Comparison of ENCODE assay signal across 27 mouse cellular contexts in the genomic region with DNA sequence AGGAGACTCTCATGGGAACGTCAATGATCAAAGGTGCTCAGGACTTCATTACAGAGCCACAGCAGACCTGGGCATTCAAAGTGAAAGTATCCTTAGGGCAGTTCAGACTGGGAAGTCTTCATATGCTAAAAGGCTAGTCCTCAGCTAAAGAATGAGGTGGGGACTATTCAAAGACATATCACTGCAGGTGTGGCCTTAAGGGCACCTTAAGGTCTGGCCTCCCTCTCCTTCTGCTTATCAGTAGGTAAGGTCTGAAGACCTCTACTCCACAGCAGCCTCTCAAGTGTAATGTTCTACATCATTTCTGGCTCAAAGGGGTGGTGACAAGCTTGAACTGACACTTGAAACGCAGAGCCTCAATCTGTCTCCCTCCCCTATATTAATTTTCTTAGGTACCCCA.
A peak's percentile ranks its signal among the peaks of the same experiment; 100 is the strongest.
DNase-seq lines count a peak whose midpoint lies in the region; ATAC-seq and TF ChIP-seq lines count a peak whose summit lies in the region.
"Had no signal": no experiment of that assay in that cellular context is flagged by ENCODE, and none has a peak within 500 bp of the region (broad histone marks: within the 10 kb centered on the region; RNA-seq: fewer than 3 reads in every experiment).

No protein-coding gene starts in this region.

- TF ChIP-seq POLR2A in lung, adult 2 months (IDR thresholded peaks at IDR 0.05; ENCODE audit: borderline replicate concordance, extremely low read depth, low read depth, low read length), result no peak

- H3K4me2 ChIP-seq in intestine, embryonic 16.5 days (ENCODE audit: low read depth, low read length), result no peak overlapping the region
- H3K4me2 ChIP-seq in intestine, embryonic 15.5 days (replicated peaks), result no peak overlapping the region
- H3K4me2 ChIP-seq in lung, embryonic 16.5 days (ENCODE audit: low read depth, low read length), result no peak overlapping the region
- no peak overlapping the region for H3K4me2 ChIP-seq in midbrain, embryonic 16.5 days (ENCODE audit: low read length)
- H3K4me2 ChIP-seq in forebrain, embryonic 12.5 days, result no peak overlapping the region
- H3K4me2 ChIP-seq: embryonic facial prominence, embryonic 13.5 days; embryonic facial prominence, embryonic 15.5 days; forebrain, embryonic 13.5 days; forebrain, embryonic 15.5 days had no signal

- WGBS in intestine, embryonic 16.5 days, result 77% methylated on average over 2 of the region's 2 CpGs
- WGBS in intestine, embryonic 15.5 days, result 72% methylated on average over 2 of the region's 2 CpGs
- WGBS in lung, embryonic 16.5 days, result 52% methylated on average over 2 of the region's 2 CpGs
- WGBS in lung, adult 2 months, result 59% methylated on average over 2 of the region's 2 CpGs
- 72% methylated on average over 2 of the region's 2 CpGs for WGBS in midbrain, embryonic 16.5 days
- WGBS in forebrain, embryonic 12.5 days, result 71% methylated on average over 2 of the region's 2 CpGs

- no peaks in the 10 kb centered on the region for H3K4me1 ChIP-seq in intestine, embryonic 16.5 days (ENCODE audit: control insufficient read depth, insufficient read depth, low read length)
- no peaks in the 10 kb centered on the region for H3K4me1 ChIP-seq in intestine, embryonic 15.5 days (replicated peaks)
- no peaks in the 10 kb centered on the region for H3K4me1 ChIP-seq in lung, embryonic 16.5 days (replicated peaks; ENCODE audit: control insufficient read depth, insufficient read depth, low read length)
- 0 out of 2 replicates have a peak, but pooled peaks cover 2% of the 10 kb centered on the region for H3K4me1 ChIP-seq in lung, adult 2 months (ENCODE audit: control insufficient read depth, insufficient read depth, low read length)
- H3K4me1 ChIP-seq in midbrain, embryonic 16.5 days (ENCODE audit: control insufficient read depth, insufficient read depth, low read length), result no peaks in the 10 kb centered on the region
- no peaks in the 10 kb centered on the region for H3K4me1 ChIP-seq in forebrain, embryonic 12.5 days
- H3K4me1 ChIP-seq: embryonic facial prominence, embryonic 13.5 days; embryonic facial prominence, embryonic 15.5 days; forebrain, embryonic 10.5 days; forebrain, embryonic 13.5 days; forebrain, embryonic 15.5 days had no signal

- peak; percentile 31; the same call in 1 of the 2 replicates for ATAC-seq in intestine, embryonic 16.5 days
- ATAC-seq in intestine, embryonic 15.5 days, result no peak
- ATAC-seq in lung, embryonic 16.5 days (ENCODE audit: low read depth), result peak; percentile 60
- no peak for ATAC-seq in midbrain, embryonic 16.5 days
- no peak for ATAC-seq in forebrain, embryonic 12.5 days (ENCODE audit: low FRiP score)
- ATAC-seq: activated CD4-positive, CD25-positive, alpha-beta regulatory T cell, adult 4 months; forebrain, embryonic 13.5 days; forebrain, embryonic 15.5 days; forebrain, postnatal 0 days; Patski had no signal

- H3K27ac ChIP-seq in intestine, embryonic 16.5 days (ENCODE audit: low read length), result no peak overlapping the region
- H3K27ac ChIP-seq in intestine, embryonic 15.5 days, result no peak overlapping the region
- no peak overlapping the region for H3K27ac ChIP-seq in lung, embryonic 16.5 days (ENCODE audit: low read length)
- no peak overlapping the region for H3K27ac ChIP-seq in midbrain, embryonic 16.5 days (ENCODE audit: low read length)
- H3K27ac ChIP-seq in forebrain, embryonic 12.5 days, result no peak overlapping the region
- H3K27ac ChIP-seq: embryonic facial prominence, embryonic 13.5 days; embryonic facial prominence, embryonic 15.5 days; forebrain, embryonic 10.5 days; forebrain, embryonic 13.5 days; forebrain, embryonic 15.5 days had no signal

- no peaks in the 10 kb centered on the region for H3K27me3 ChIP-seq in intestine, embryonic 16.5 days (replicated peaks; ENCODE audit: control insufficient read depth, insufficient read depth, low read length)
- no peaks in the 10 kb centered on the region for H3K27me3 ChIP-seq in intestine, embryonic 15.5 days (replicated peaks)
- H3K27me3 ChIP-seq in lung, embryonic 16.5 days (ENCODE audit: control insufficient read depth, insufficient read depth, low read depth, low read length), result no peaks in the 10 kb centered on the region
- no peaks in the 10 kb centered on the region for H3K27me3 ChIP-seq in midbrain, embryonic 16.5 days (ENCODE audit: control insufficient read depth, insufficient read depth, low read depth, low read length)
- H3K27me3 ChIP-seq in forebrain, embryonic 12.5 days, result no peaks in the 10 kb centered on the region
- H3K27me3 ChIP-seq: embryonic facial prominence, embryonic 13.5 days; embryonic facial prominence, embryonic 15.5 days; forebrain, embryonic 13.5 days; forebrain, embryonic 15.5 days; Patski had no signal

- no peaks in the 10 kb centered on the region for H3K36me3 ChIP-seq in intestine, embryonic 16.5 days (ENCODE audit: control insufficient read depth, insufficient read depth, low read length)
- H3K36me3 ChIP-seq in intestine, embryonic 15.5 days, result no peaks in the 10 kb centered on the region
- no peaks in the 10 kb centered on the region for H3K36me3 ChIP-seq in lung, embryonic 16.5 days (ENCODE audit: control insufficient read depth, insufficient read depth, low read length)
- no peaks in the 10 kb centered on the region for H3K36me3 ChIP-seq in midbrain, embryonic 16.5 days (ENCODE audit: control insufficient read depth, insufficient read depth, low read length)
- no peaks in the 10 kb centered on the region for H3K36me3 ChIP-seq in forebrain, embryonic 12.5 days (replicated peaks)
- H3K36me3 ChIP-seq: embryonic facial prominence, embryonic 13.5 days; embryonic facial prominence, embryonic 15.5 days; forebrain, embryonic 10.5 days; forebrain, embryonic 15.5 days; G1E had no signal

- no peak overlapping the region for H3K4me3 ChIP-seq in intestine, embryonic 16.5 days (ENCODE audit: low read length)
- no peak overlapping the region for H3K4me3 ChIP-seq in intestine, embryonic 15.5 days (replicated peaks)
- no peak overlapping the region for H3K4me3 ChIP-seq in lung, embryonic 16.5 days (ENCODE audit: low read length)
- H3K4me3 ChIP-seq in lung, adult 2 months (replicated peaks; ENCODE audit: extremely low read depth, low read depth, low read length), result no peak overlapping the region
- no peak overlapping the region for H3K4me3 ChIP-seq in midbrain, embryonic 16.5 days (ENCODE audit: low read depth, low read length)
- H3K4me3 ChIP-seq in forebrain, embryonic 12.5 days (replicated peaks), result no peak overlapping the region
- H3K4me3 ChIP-seq: embryonic facial prominence, embryonic 13.5 days; embryonic facial prominence, embryonic 15.5 days; erythroblast, embryonic 14.5 days; forebrain, embryonic 10.5 days; forebrain, embryonic 13.5 days; forebrain, embryonic 15.5 days had no signal

- H3K9me3 ChIP-seq in intestine, embryonic 16.5 days (ENCODE audit: control insufficient read depth, low read length), result 0 out of 2 replicates have a peak, but pooled peaks cover 3% of the 10 kb centered on the region
- no peaks in the 10 kb centered on the region for H3K9me3 ChIP-seq in intestine, embryonic 15.5 days
- 0 out of 2 replicates have a peak, but pooled peaks cover 3% of the 10 kb centered on the region for H3K9me3 ChIP-seq in lung, embryonic 16.5 days (ENCODE audit: control insufficient read depth, low read length)
- no peaks in the 10 kb centered on the region for H3K9me3 ChIP-seq in midbrain, embryonic 16.5 days (replicated peaks; ENCODE audit: control insufficient read depth, low read length, poor library complexity, severe bottlenecking)
- H3K9me3 ChIP-seq in forebrain, embryonic 12.5 days, result no peaks in the 10 kb centered on the region
- H3K9me3 ChIP-seq: embryonic facial prominence, embryonic 13.5 days; forebrain, embryonic 13.5 days; forebrain, embryonic 15.5 days; G1E had no signal

- DNase-seq in lung, adult 2 months, result no peak
- DNase-seq in ES-CJ7 (ENCODE audit: low read depth, low spot score) (peak; percentile 16), R1 (ENCODE audit: low read depth, low spot score) (peak; percentile 11)
- DNase-seq: adrenal gland, adult 8-10 months; adrenal gland, postnatal 14 days; cerebellum, adult 11 months; cerebellum, adult 18-20 months; cerebellum, adult 8-10 months; cerebellum, adult 9-11 months; cerebellum, postnatal 14 days; cerebellum, postnatal 36 days; embryo, embryonic 11 days; forebrain, postnatal 0 days had no signal

- no peak overlapping the region for H3K9ac ChIP-seq in intestine, embryonic 16.5 days (ENCODE audit: low read depth, low read length)
- no peak overlapping the region for H3K9ac ChIP-seq in intestine, embryonic 15.5 days
- H3K9ac ChIP-seq in lung, embryonic 16.5 days (ENCODE audit: low read length), result no peak overlapping the region
- no peak overlapping the region for H3K9ac ChIP-seq in midbrain, embryonic 16.5 days (ENCODE audit: low read depth, low read length)
- H3K9ac ChIP-seq in forebrain, embryonic 12.5 days, result no peak overlapping the region
- H3K9ac ChIP-seq: embryonic facial prominence, embryonic 13.5 days; embryonic facial prominence, embryonic 15.5 days; forebrain, embryonic 13.5 days; forebrain, embryonic 15.5 days; forebrain, postnatal 0 days had no signal

- no peak for TF ChIP-seq CTCF in lung, adult 2 months (IDR thresholded peaks at IDR 0.05; ENCODE audit: insufficient read depth, low read length)

Comparison
In these comparisons a context has a peak if more than half of its experiments do, and no peak if none do; other contexts are left out.
1. ATAC-seq: peak in intestine, embryonic 16.5 days (single experiment) and lung, embryonic 16.5 days (single experiment); none in intestine, embryonic 15.5 days (single experiment), midbrain, embryonic 16.5 days (single experiment) and forebrain, embryonic 12.5 days (single experiment).